Mouse (Mus musculus) limb, embryonic 12.5 days (tissue): ENCODE results near the gene Tmem52. TPM values are rescaled to one million over a fixed set of nuclear protein-coding genes. Genes with fewer than 3 reads are reported as not detected.

Source experiments
- ATAC-seq: fragments of 200-750 bp; cut with Nextera tagmentation; 2 replicates; pipeline ENCODE4 v1.8.0; 2017; ENCODE audit warnings: low read depth, moderate TSS enrichment; ENCODE audit not compliant: insufficient number of reproducible peaks, insufficient read depth, low FRiP score, low TSS enrichment
- H3K27ac ChIP-seq: fragments of 300-500 bp; sonication (generic); 2 replicates; pipeline ENCODE4 v1.5.1; 2016; ENCODE audit warnings: mild to moderate bottlenecking, moderate library complexity
- H3K27me3 ChIP-seq: fragments of 300-500 bp; sonication (generic); 2 replicates; pipeline ENCODE4 v1.6.1; 2016; ENCODE audit warnings: mild to moderate bottlenecking, moderate library complexity
- H3K36me3 ChIP-seq: fragments of 300-500 bp; sonication (generic); 2 replicates; pipeline ENCODE4 v1.6.1; 2016; ENCODE audit warnings: mild to moderate bottlenecking, moderate library complexity
- H3K4me1 ChIP-seq: fragments of 300-500 bp; sonication (generic); replicated peaks from 2 replicates; pipeline ENCODE4 v1.6.1; 2016
- H3K4me2 ChIP-seq: fragments of 300-500 bp; sonication (generic); 2 replicates; pipeline ENCODE4 v1.6.1; 2016; ENCODE audit warnings: mild to moderate bottlenecking, moderate library complexity
- H3K4me3 ChIP-seq: fragments of 300-500 bp; sonication (generic); replicated peaks from 2 replicates; pipeline ENCODE4 v1.5.1; 2016; ENCODE audit warnings: mild to moderate bottlenecking
- H3K9ac ChIP-seq: fragments of 300-500 bp; sonication (generic); replicated peaks from 2 replicates; pipeline ENCODE4 v1.6.1; 2016; ENCODE audit warnings: mild to moderate bottlenecking, moderate library complexity
- H3K9me3 ChIP-seq: fragments of 300-500 bp; sonication (generic); 2 replicates; pipeline ENCODE4 v1.6.1; 2016; ENCODE audit warnings: mild to moderate bottlenecking, moderate library complexity
- WGBS: fragments of 180-500 bp; shearing (Covaris S2); methylation state at CpG from one replicate; pipeline ENCODE4 v1.1.7; 2016; 5-methylcytosine and 5-hydroxymethylcytosine counted together
- polyA plus RNA-seq: library from polyadenylated mRNA; unstranded; fragments of >200 nt; fragmentation: Nextera tagmentation; extraction: Ambion mirVana; gene quantifications from 2 replicates; pipeline ENCODE4 v1.2.1, GENCODE M21; 2016

Tmem52 gene
- polyA plus RNA-seq, 1 experiment from 2014 or later = not detected

GRCm38 (mm10) chr4:155514810-155515209 lies 45.9 kb downstream of the Tmem52 start:
- 91% methylated on average over 2 of the region's 2 CpGs for WGBS
- peaks cover 18% of the 10 kb centered on the region; the same call in 1 of the 2 replicates for H3K36me3 ChIP-seq
- H3K27me3 ChIP-seq = no peaks in the 10 kb centered on the region
- no peak overlapping the region for H3K9ac ChIP-seq
- no peaks in the 10 kb centered on the region for H3K4me1 ChIP-seq
- ATAC-seq = no peak
- no peak overlapping the region for H3K4me3 ChIP-seq
- no peaks in the 10 kb centered on the region for H3K9me3 ChIP-seq
- no peak overlapping the region for H3K27ac ChIP-seq
- no peak overlapping the region for H3K4me2 ChIP-seq

GRCm38 (mm10) chr4:155517948-155518517 lies 49.1 kb downstream of the Tmem52 start:
- peaks cover 24% of the 10 kb centered on the region for H3K36me3 ChIP-seq
- no peak overlapping the region for H3K4me2 ChIP-seq
- H3K9me3 ChIP-seq = no peaks in the 10 kb centered on the region
- no peak overlapping the region for H3K9ac ChIP-seq
- H3K27me3 ChIP-seq = no peaks in the 10 kb centered on the region
- no peaks in the 10 kb centered on the region for H3K4me1 ChIP-seq
- no peak for ATAC-seq
- no peak overlapping the region for H3K4me3 ChIP-seq
- 90% methylated on average over 7 of the region's 7 CpGs for WGBS
- H3K27ac ChIP-seq = no peak overlapping the region

Other genes starting within 250 kb of the Tmem52 start
- gene Ski, start 246.5 kb upstream of the Tmem52 start, polyA plus RNA-seq = 18.4 and 18.8 TPM in 2 replicates
- gene Faap20, start 219.3 kb upstream of the Tmem52 start, polyA plus RNA-seq = 96.0 and 99.2 TPM in 2 replicates
- 7.9 and 9.0 TPM in 2 replicates for gene Prkcz, start 107.8 kb upstream of the Tmem52 start, polyA plus RNA-seq
- gene Gabrd, start 71.0 kb upstream of the Tmem52 start, polyA plus RNA-seq = 0.21 and 0.23 TPM in 2 replicates
- 5.6 and 6.8 TPM in 2 replicates for gene Cfap74, start 59.9 kb upstream of the Tmem52 start, polyA plus RNA-seq
- 538 and 556 TPM in 2 replicates for gene Gnb1, start 22.2 kb downstream of the Tmem52 start, polyA plus RNA-seq
- gene Nadk, start 93.3 kb downstream of the Tmem52 start, polyA plus RNA-seq = 95.3 and 95.4 TPM in 2 replicates
- gene Slc35e2, start 132.3 kb downstream of the Tmem52 start, polyA plus RNA-seq = 10.9 and 11.6 TPM in 2 replicates
- gene Cdk11b, start 155.7 kb downstream of the Tmem52 start, polyA plus RNA-seq = 78.4 and 82.4 TPM in 2 replicates
- gene Gm10563, start 176.3 kb downstream of the Tmem52 start, polyA plus RNA-seq = not detected in 2 replicates
- 16.0 and 16.3 TPM in 2 replicates for gene Mmp23, start 184.3 kb downstream of the Tmem52 start, polyA plus RNA-seq
- gene Mib2, start 200.1 kb downstream of the Tmem52 start, polyA plus RNA-seq = 36.5 and 37.2 TPM in 2 replicates
- gene Fndc10, start 225.2 kb downstream of the Tmem52 start, polyA plus RNA-seq = 9.3 and 11.2 TPM in 2 replicates
- 143 and 145 TPM in 2 replicates for gene Ssu72, start 235.7 kb downstream of the Tmem52 start, polyA plus RNA-seq